Mouse (Mus musculus): Measurements from ENCODE around the gene Tars.

Gene Tars

GRCm38 (mm10) chr15:11361824-11362223 lies 37.6 kb downstream of the Tars start:
- no peak for DNase-seq

GRCm38 (mm10) chr15:11360888-11361287 lies 38.6 kb downstream of the Tars start:
- DNase-seq, result no peak

- DNase-seq, result no peak
Observed at GRCm38 (mm10) chr15:11357501-11357900, 42.0 kb downstream of the Tars start.

- DNase-seq, result no peak
Observed at GRCm38 (mm10) chr15:11355865-11356264, 43.6 kb downstream of the Tars start.

GRCm38 (mm10) chr15:11339467-11340180 lies 59.8 kb downstream of the Tars start:
- no peak for DNase-seq
